Mouse (Mus musculus): ENCODE results near the gene Gm10382. TPM values are rescaled to one million over a fixed set of nuclear protein-coding genes. Genes with fewer than 3 reads are reported as not detected.

The Gm10382 gene
- polyA plus RNA-seq, 1 experiment from 2014 or later = 0.34 TPM

Other genes starting within 250 kb of the Gm10382 start
- 33.9 and 34.9 TPM in 2 replicates for gene Ncor2, start 210.1 kb upstream of the Gm10382 start, polyA plus RNA-seq (2015; fragmentation: Nextera tagmentation; extraction: Ambion mirVana)
- gene Scarb1, start 48.2 kb upstream of the Gm10382 start, polyA plus RNA-seq (2015; fragmentation: Nextera tagmentation; extraction: Ambion mirVana) = 44.3 and 44.4 TPM in 2 replicates
- gene Ubc, start 880 bp downstream of the Gm10382 start, polyA plus RNA-seq (2015; fragmentation: Nextera tagmentation; extraction: Ambion mirVana) = 1,179 and 1,190 TPM in 2 replicates
- gene Dhx37, start 44.8 kb downstream of the Gm10382 start, polyA plus RNA-seq (2015; fragmentation: Nextera tagmentation; extraction: Ambion mirVana) = 12.1 and 12.9 TPM in 2 replicates
- gene Bri3bp, start 52.2 kb downstream of the Gm10382 start, polyA plus RNA-seq (2015; fragmentation: Nextera tagmentation; extraction: Ambion mirVana) = 37.3 and 38.1 TPM in 2 replicates
- gene Aacs, start 86.5 kb downstream of the Gm10382 start, polyA plus RNA-seq (2015; fragmentation: Nextera tagmentation; extraction: Ambion mirVana) = 35.2 and 35.3 TPM in 2 replicates
- gene Tmem132b, start 142.5 kb downstream of the Gm10382 start, polyA plus RNA-seq (2015; fragmentation: Nextera tagmentation; extraction: Ambion mirVana) = 0.14 and 0.23 TPM in 2 replicates